ENCODE assay signal across 16 mouse cellular contexts in the genomic region with DNA sequence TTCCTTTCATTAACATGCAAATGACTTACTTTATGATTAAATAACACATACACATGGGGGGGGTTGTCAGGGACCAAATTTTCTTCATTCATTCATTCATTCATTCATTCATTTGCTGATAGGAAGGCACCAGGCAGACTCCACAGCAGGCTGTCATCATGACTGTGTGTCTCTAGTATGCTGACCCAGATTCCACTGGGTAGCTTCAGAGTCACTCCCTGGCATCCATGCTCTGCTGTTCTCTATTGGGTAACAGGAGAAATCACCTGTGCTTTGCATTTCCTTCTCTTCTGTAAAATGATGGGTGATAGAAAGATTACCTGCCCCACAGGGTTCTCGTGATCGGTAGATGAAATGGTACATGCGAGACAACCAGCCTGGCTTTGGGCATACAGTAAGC.
"Had no signal": no experiment of that assay in that cellular context is flagged by ENCODE, and none has a peak within 500 bp of the region (broad histone marks: within the 10 kb centered on the region; RNA-seq: fewer than 3 reads in every experiment).

No protein-coding gene starts in this region.

- ATAC-seq: hindbrain, postnatal 0 days; intestine, embryonic 16.5 days had no signal

- DNase-seq: gastrocnemius, postnatal 10 days; gastrocnemius, postnatal 36 days; heart, adult 11 months; heart, adult 2 months; heart, postnatal 14 days; heart, postnatal 36 days; kidney, adult 11 months; kidney, adult 2 months; kidney, adult 9 months; kidney, postnatal 14 days; kidney, postnatal 36 days; layer of hippocampus, adult 9-11 months; layer of hippocampus, postnatal 36 days; left cerebral cortex, postnatal 4 days had no signal
